Mouse (Mus musculus) midbrain, embryonic 13.5 days (tissue): ENCODE data around the gene Prkcb. TPM values are rescaled to one million over a fixed set of nuclear protein-coding genes. Genes with fewer than 3 reads are reported as not detected.

Experiments used
- ATAC-seq: fragments of 200-750 bp; cut with Nextera tagmentation; 2 replicates; pipeline ENCODE4 v1.8.0; 2017; ENCODE audit warnings: mild to moderate bottlenecking, moderate TSS enrichment, moderate library complexity
- H3K27ac ChIP-seq: fragments of 300-500 bp; sonication (generic); 2 replicates; pipeline ENCODE4 v1.5.1; 2015; ENCODE audit warnings: inconsistent platforms, mild to moderate bottlenecking, moderate library complexity
- H3K27me3 ChIP-seq: fragments of 300-500 bp; sonication (generic); 2 replicates; pipeline ENCODE4 v1.6.1; 2015; ENCODE audit warnings: mild to moderate bottlenecking, inconsistent platforms
- H3K36me3 ChIP-seq: fragments of 300-500 bp; sonication (generic); 2 replicates; pipeline ENCODE4 v1.6.1; 2015; ENCODE audit warnings: mild to moderate bottlenecking, inconsistent platforms
- H3K4me1 ChIP-seq: fragments of 300-500 bp; sonication (generic); replicated peaks from 2 replicates; pipeline ENCODE4 v1.6.1; 2015; ENCODE audit warnings: inconsistent platforms
- H3K4me2 ChIP-seq: fragments of 300-500 bp; sonication (generic); replicated peaks from 2 replicates; pipeline ENCODE4 v1.6.1; 2015; ENCODE audit warnings: moderate library complexity, mild to moderate bottlenecking, inconsistent platforms
- H3K4me3 ChIP-seq: fragments of 300-500 bp; sonication (generic); replicated peaks from 2 replicates; pipeline ENCODE4 v1.5.1; 2015; ENCODE audit warnings: mild to moderate bottlenecking, inconsistent platforms
- H3K9ac ChIP-seq: fragments of 300-500 bp; sonication (generic); replicated peaks from 2 replicates; pipeline ENCODE4 v1.6.1; 2015; ENCODE audit warnings: mild to moderate bottlenecking, inconsistent platforms
- H3K9me3 ChIP-seq: fragments of 300-500 bp; sonication (generic); 2 replicates; pipeline ENCODE4 v1.6.1; 2016; ENCODE audit warnings: mild to moderate bottlenecking, inconsistent platforms
- WGBS: fragments of 180-500 bp; shearing (Covaris S2); methylation state at CpG from one replicate; pipeline ENCODE4 v1.1.7; 2015; 5-methylcytosine and 5-hydroxymethylcytosine counted together
- polyA plus RNA-seq: library from polyadenylated mRNA; unstranded; fragments of >200 nt; fragmentation: Nextera tagmentation; extraction: Ambion mirVana; gene quantifications from 2 replicates; pipeline ENCODE4 v1.2.1, GENCODE M21; 2015

Gene Prkcb
- polyA plus RNA-seq, 1 experiment from 2014 or later = 46.4 TPM

GRCm38 (mm10) chr7:122393964-122394363 is 105.4 kb downstream of the Prkcb start:
- Histone ChIP-seq H3K4me2 (no peak overlapping the region), H3K4me1 (peaks cover 23% of the 10 kb centered on the region), H3K27ac (no peak overlapping the region), H3K27me3 (no peaks in the 10 kb centered on the region), H3K36me3 (no peaks in the 10 kb centered on the region), H3K9me3 (no peaks in the 10 kb centered on the region), H3K4me3 (no peak overlapping the region), H3K9ac (no peak overlapping the region)
- WGBS = 60% methylated on average over 5 of the region's 5 CpGs
- ATAC-seq = no peak

- Histone ChIP-seq H3K27ac (no peak overlapping the region), H3K4me2 (no peak overlapping the region), H3K9ac (no peak overlapping the region), H3K36me3 (no peaks in the 10 kb centered on the region), H3K27me3 (no peaks in the 10 kb centered on the region), H3K4me1 (peaks cover 9% of the 10 kb centered on the region), H3K9me3 (no peaks in the 10 kb centered on the region), H3K4me3 (no peak overlapping the region)
- ATAC-seq = no peak
- 78% methylated on average over 7 of the region's 7 CpGs for WGBS
These were observed 106.8 kb downstream of the Prkcb start for GRCm38 (mm10) chr7:122395159-122395975.

- Histone ChIP-seq H3K9me3 (no peaks in the 10 kb centered on the region), H3K27me3 (no peaks in the 10 kb centered on the region), H3K27ac (no peak overlapping the region), H3K4me2 (no peak overlapping the region), H3K9ac (no peak overlapping the region), H3K36me3 (no peaks in the 10 kb centered on the region), H3K4me3 (no peak overlapping the region), H3K4me1 (peaks cover 3% of the 10 kb centered on the region)
- no peak for ATAC-seq
- WGBS = 83% methylated on average over 5 of the region's 5 CpGs
These were observed 107.4 kb downstream of the Prkcb start for GRCm38 (mm10) chr7:122395976-122396315.

- 78% methylated on average over 3 of the region's 3 CpGs for WGBS
- H3K9me3 ChIP-seq = no peaks in the 10 kb centered on the region
- ATAC-seq = no peak
These were observed 109.1 kb downstream of the Prkcb start for GRCm38 (mm10) chr7:122397699-122398098.

DNA sequence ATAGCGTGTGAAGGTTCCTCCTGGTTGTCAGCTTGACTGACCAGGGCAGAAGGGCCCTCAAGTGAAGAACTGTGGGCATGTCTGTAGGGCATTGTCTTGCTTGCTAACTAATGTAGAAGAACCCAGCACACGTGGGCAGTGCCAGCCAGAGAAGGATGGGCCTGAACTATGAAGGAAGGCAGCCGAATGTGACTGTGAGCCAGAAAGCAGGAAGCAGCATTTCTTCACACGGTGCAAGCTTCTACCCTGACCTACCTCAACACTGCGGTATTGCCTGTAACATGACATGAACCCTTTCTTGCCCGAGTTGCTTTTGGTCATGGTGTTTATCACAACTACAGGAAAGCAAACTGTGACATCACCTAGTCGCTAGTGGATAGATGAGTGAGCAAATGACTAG is 113.5 kb downstream of the Prkcb start:
- Histone ChIP-seq H3K27me3 (no peaks in the 10 kb centered on the region), H3K27ac (no peak overlapping the region), H3K4me3 (no peak overlapping the region), H3K36me3 (no peaks in the 10 kb centered on the region), H3K9me3 (no peaks in the 10 kb centered on the region), H3K9ac (no peak overlapping the region), H3K4me2 (no peak overlapping the region), H3K4me1 (peaks cover 34% of the 10 kb centered on the region)
- no peak for ATAC-seq
- 93% methylated on average over 7 of the region's 7 CpGs for WGBS

More at GRCm38 (mm10) chr7:122397699-122398098, 109.1 kb downstream of the Prkcb start:
- H3K4me2 ChIP-seq = no peak overlapping the region
- no peaks in the 10 kb centered on the region for H3K36me3 ChIP-seq
- no peaks in the 10 kb centered on the region for H3K4me1 ChIP-seq
- no peak overlapping the region for H3K4me3 ChIP-seq
- H3K9ac ChIP-seq = no peak overlapping the region
- H3K27me3 ChIP-seq = no peaks in the 10 kb centered on the region
- H3K27ac ChIP-seq = no peak overlapping the region

DNA sequence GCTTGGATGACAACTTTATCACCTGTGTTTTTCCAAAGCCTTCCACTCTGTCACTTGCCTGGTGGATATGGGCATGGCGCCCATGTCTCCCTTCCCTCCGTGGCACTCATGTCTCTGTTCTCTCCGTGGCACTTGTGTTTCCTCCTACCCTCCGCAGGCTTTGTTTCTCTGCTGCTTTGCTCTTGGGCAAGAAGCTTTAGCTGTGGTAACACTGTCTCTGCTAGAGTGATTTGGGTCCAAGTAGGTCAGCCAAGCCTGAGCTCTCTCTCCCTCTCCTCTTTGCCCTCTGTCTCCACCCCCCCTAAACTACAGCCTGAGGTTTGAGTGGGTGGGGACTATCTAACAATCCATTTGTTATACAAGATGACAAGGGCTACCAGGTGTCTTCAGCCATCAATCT is 114.8 kb downstream of the Prkcb start:
- Histone ChIP-seq H3K36me3 (no peaks in the 10 kb centered on the region), H3K4me1 (peaks cover 36% of the 10 kb centered on the region), H3K9ac (no peak overlapping the region), H3K4me3 (no peak overlapping the region), H3K9me3 (no peaks in the 10 kb centered on the region), H3K27me3 (no peaks in the 10 kb centered on the region), H3K4me2 (no peak overlapping the region), H3K27ac (no peak overlapping the region)
- no peak for ATAC-seq
- 85% methylated on average over 4 of the region's 4 CpGs for WGBS

GRCm38 (mm10) chr7:122404571-122405393 is 116.2 kb downstream of the Prkcb start:
- Histone ChIP-seq H3K27ac (peak overlapping the region; percentile 82), H3K4me1 (peaks cover 36% of the 10 kb centered on the region), H3K9ac (peak overlapping the region; percentile 41; the same call in 1 of the 2 replicates), H3K4me3 (peak overlapping the region; percentile 4; the same call in 1 of the 2 replicates), H3K9me3 (no peaks in the 10 kb centered on the region), H3K36me3 (no peaks in the 10 kb centered on the region), H3K27me3 (no peaks in the 10 kb centered on the region), H3K4me2 (peak overlapping the region; percentile 46)
- ATAC-seq = peak; percentile 81
- under 1% methylated on average over 21 of the region's 21 CpGs for WGBS

- peak; percentile 61 for ATAC-seq
- Histone ChIP-seq H3K4me1 (peaks cover 36% of the 10 kb centered on the region), H3K9ac (no peak overlapping the region), H3K9me3 (no peaks in the 10 kb centered on the region), H3K4me3 (no peak overlapping the region), H3K4me2 (no peak overlapping the region), H3K27me3 (no peaks in the 10 kb centered on the region), H3K36me3 (no peaks in the 10 kb centered on the region), H3K27ac (peak overlapping the region; percentile 36; the same call in 1 of the 2 replicates)
- 28% methylated on average over 13 of the region's 13 CpGs for WGBS
These were observed 118.1 kb downstream of the Prkcb start for GRCm38 (mm10) chr7:122406625-122407024.

DNA sequence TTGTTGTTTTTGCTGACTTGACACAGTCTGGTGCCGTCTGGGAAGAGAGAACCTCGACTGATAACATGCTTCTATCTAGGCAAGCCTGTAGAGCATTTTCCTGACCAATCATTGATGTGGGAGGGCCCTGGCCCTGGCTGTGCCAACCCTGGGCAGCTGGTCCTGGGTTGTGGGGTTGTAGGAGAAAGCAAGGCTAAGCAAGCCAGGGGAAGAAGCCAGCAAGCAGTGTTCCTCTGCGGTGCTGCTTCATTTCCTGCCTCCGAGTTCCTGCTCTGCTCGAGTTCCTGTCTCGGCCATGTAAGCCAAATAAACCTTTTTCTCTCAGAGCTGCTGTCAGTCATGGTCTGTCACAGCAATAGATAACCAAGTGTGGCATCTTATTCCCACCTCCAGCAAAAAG is 121.4 kb downstream of the Prkcb start:
- 83% methylated on average over 6 of the region's 6 CpGs for WGBS

DNA sequence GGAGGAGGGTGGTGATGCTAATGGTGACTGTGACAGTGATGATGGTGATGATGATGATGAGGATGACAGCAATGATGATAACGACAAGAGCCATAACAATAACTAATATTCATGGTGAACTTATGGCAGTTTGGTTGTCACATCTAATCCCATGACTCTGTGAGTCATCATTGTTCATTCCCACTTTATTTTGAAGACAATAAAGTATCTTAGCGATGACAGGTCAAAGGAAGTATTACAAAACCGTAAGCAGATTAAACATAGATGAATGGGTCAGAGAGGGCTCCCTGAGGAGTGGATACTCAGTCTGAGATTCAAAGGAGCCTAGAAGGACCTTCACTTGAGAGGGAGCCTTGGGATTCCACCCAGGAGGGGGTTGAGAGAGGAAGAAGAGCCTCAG is 122.3 kb downstream of the Prkcb start:
- Histone ChIP-seq H3K9ac (no peak overlapping the region), H3K4me2 (no peak overlapping the region), H3K27me3 (no peaks in the 10 kb centered on the region), H3K9me3 (no peaks in the 10 kb centered on the region), H3K4me3 (no peak overlapping the region), H3K36me3 (no peaks in the 10 kb centered on the region), H3K4me1 (peaks cover 15% of the 10 kb centered on the region), H3K27ac (no peak overlapping the region)
- 74% methylated on average over 3 of the region's 3 CpGs for WGBS
- no peak for ATAC-seq

More for the DNA sequence above, 121.4 kb downstream of the Prkcb start:
- Histone ChIP-seq H3K9me3 (no peaks in the 10 kb centered on the region), H3K4me2 (no peak overlapping the region), H3K36me3 (no peaks in the 10 kb centered on the region), H3K4me1 (peaks cover 21% of the 10 kb centered on the region), H3K27ac (no peak overlapping the region), H3K9ac (no peak overlapping the region), H3K4me3 (no peak overlapping the region), H3K27me3 (no peaks in the 10 kb centered on the region)
- no peak for ATAC-seq

- WGBS = 90% methylated on average over 6 of the region's 6 CpGs
- Histone ChIP-seq H3K9me3 (no peaks in the 10 kb centered on the region), H3K36me3 (no peaks in the 10 kb centered on the region), H3K27ac (no peak overlapping the region), H3K27me3 (no peaks in the 10 kb centered on the region), H3K9ac (no peak overlapping the region), H3K4me1 (peaks cover 5% of the 10 kb centered on the region), H3K4me3 (no peak overlapping the region), H3K4me2 (no peak overlapping the region)
- ATAC-seq = no peak
These were observed 124.7 kb downstream of the Prkcb start for GRCm38 (mm10) chr7:122413231-122413630.

GRCm38 (mm10) chr7:122414146-122414545 is 125.6 kb downstream of the Prkcb start:
- H3K4me2 ChIP-seq = no peak overlapping the region
- H3K27ac ChIP-seq = no peak overlapping the region
- no peak overlapping the region for H3K9ac ChIP-seq
- H3K9me3 ChIP-seq = no peaks in the 10 kb centered on the region
- no peak overlapping the region for H3K4me3 ChIP-seq
- no peaks in the 10 kb centered on the region for H3K27me3 ChIP-seq
- no peaks in the 10 kb centered on the region for H3K36me3 ChIP-seq
- WGBS = 90% methylated on average over 10 of the region's 10 CpGs
- H3K4me1 ChIP-seq = peaks cover 5% of the 10 kb centered on the region
- ATAC-seq = no peak
